Mouse (Mus musculus): ENCODE results near the gene Dner. TPM values are rescaled to one million over a fixed set of nuclear protein-coding genes. Genes with fewer than 3 reads are reported as not detected.

The Dner gene
- polyA plus RNA-seq, 1 experiment from 2014 or later, result 1.2 TPM

- H3K9me3 ChIP-seq, result no peaks in the 10 kb centered on the region
- no peaks in the 10 kb centered on the region for H3K36me3 ChIP-seq
- H3K27ac ChIP-seq (replicated peaks), result no peak overlapping the region
- H3K4me1 ChIP-seq, result no peaks in the 10 kb centered on the region
- H3K4me2 ChIP-seq, result no peak overlapping the region
- H3K9ac ChIP-seq, result no peak overlapping the region
- 77% methylated on average over 3 of the region's 3 CpGs for WGBS
- H3K27me3 ChIP-seq (replicated peaks), result no peaks in the 10 kb centered on the region
- no peak overlapping the region for H3K4me3 ChIP-seq
- ATAC-seq (ENCODE audit: extremely low read depth, insufficient number of reproducible peaks, low FRiP score, low TSS enrichment), result no peak
Measured at GRCm38 (mm10) chr1:84474274-84474673, 221.7 kb downstream of the Dner start.

- Histone ChIP-seq H3K9ac (no peak overlapping the region), H3K4me2 (no peak overlapping the region), H3K4me1 (no peaks in the 10 kb centered on the region), H3K27me3 (replicated peaks) (no peaks in the 10 kb centered on the region), H3K4me3 (no peak overlapping the region), H3K9me3 (no peaks in the 10 kb centered on the region), H3K36me3 (no peaks in the 10 kb centered on the region), H3K27ac (replicated peaks) (no peak overlapping the region)
- no peak for ATAC-seq (ENCODE audit: extremely low read depth, insufficient number of reproducible peaks, low FRiP score, low TSS enrichment)
- WGBS, result 69% methylated on average over 2 of the region's 2 CpGs
Measured at GRCm38 (mm10) chr1:84472260-84472659, 223.8 kb downstream of the Dner start.

GRCm38 (mm10) chr1:84470342-84470741, 225.7 kb downstream of the Dner start:
- Histone ChIP-seq H3K4me2 (no peak overlapping the region), H3K4me3 (no peak overlapping the region), H3K4me1 (no peaks in the 10 kb centered on the region), H3K27ac (replicated peaks) (no peak overlapping the region), H3K9ac (no peak overlapping the region), H3K9me3 (no peaks in the 10 kb centered on the region), H3K36me3 (no peaks in the 10 kb centered on the region), H3K27me3 (replicated peaks) (no peaks in the 10 kb centered on the region)
- ATAC-seq (ENCODE audit: extremely low read depth, insufficient number of reproducible peaks, low FRiP score, low TSS enrichment), result no peak
- 54% methylated on average over 4 of the region's 4 CpGs for WGBS

GRCm38 (mm10) chr1:84467664-84468063, 228.4 kb downstream of the Dner start:
- Histone ChIP-seq H3K9ac (no peak overlapping the region), H3K36me3 (no peaks in the 10 kb centered on the region), H3K4me2 (no peak overlapping the region), H3K27ac (replicated peaks) (no peak overlapping the region), H3K4me3 (no peak overlapping the region), H3K4me1 (no peaks in the 10 kb centered on the region), H3K9me3 (no peaks in the 10 kb centered on the region), H3K27me3 (replicated peaks) (no peaks in the 10 kb centered on the region)
- 75% methylated on average over 3 of the region's 3 CpGs for WGBS
- ATAC-seq (ENCODE audit: extremely low read depth, insufficient number of reproducible peaks, low FRiP score, low TSS enrichment), result no peak

- no peaks in the 10 kb centered on the region for H3K36me3 ChIP-seq
Measured at GRCm38 (mm10) chr1:84464761-84465160, 231.3 kb downstream of the Dner start.

GRCm38 (mm10) chr1:84463976-84464662, 231.9 kb downstream of the Dner start:
- Histone ChIP-seq H3K27me3 (replicated peaks) (no peaks in the 10 kb centered on the region), H3K4me2 (no peak overlapping the region), H3K27ac (replicated peaks) (no peak overlapping the region), H3K4me1 (no peaks in the 10 kb centered on the region), H3K9me3 (no peaks in the 10 kb centered on the region), H3K36me3 (no peaks in the 10 kb centered on the region), H3K4me3 (no peak overlapping the region), H3K9ac (no peak overlapping the region)
- WGBS, result 89% methylated on average over 5 of the region's 5 CpGs
- no peak for ATAC-seq (ENCODE audit: extremely low read depth, insufficient number of reproducible peaks, low FRiP score, low TSS enrichment)

More at GRCm38 (mm10) chr1:84464761-84465160, 231.3 kb downstream of the Dner start:
- Histone ChIP-seq H3K27ac (replicated peaks) (no peak overlapping the region), H3K9me3 (no peaks in the 10 kb centered on the region), H3K9ac (no peak overlapping the region), H3K27me3 (replicated peaks) (no peaks in the 10 kb centered on the region), H3K4me3 (no peak overlapping the region), H3K4me2 (no peak overlapping the region), H3K4me1 (no peaks in the 10 kb centered on the region)
- 73% methylated on average over 3 of the region's 3 CpGs for WGBS
- ATAC-seq (ENCODE audit: extremely low read depth, insufficient number of reproducible peaks, low FRiP score, low TSS enrichment), result no peak

- Histone ChIP-seq H3K9ac (no peak overlapping the region), H3K27me3 (replicated peaks) (no peaks in the 10 kb centered on the region), H3K36me3 (no peaks in the 10 kb centered on the region), H3K27ac (replicated peaks) (no peak overlapping the region), H3K4me2 (no peak overlapping the region), H3K4me3 (no peak overlapping the region), H3K9me3 (no peaks in the 10 kb centered on the region), H3K4me1 (no peaks in the 10 kb centered on the region)
- 74% methylated on average over 10 of the region's 10 CpGs for WGBS
- ATAC-seq (ENCODE audit: extremely low read depth, insufficient number of reproducible peaks, low FRiP score, low TSS enrichment), result no peak
Measured at GRCm38 (mm10) chr1:84449566-84450278, 246.3 kb downstream of the Dner start.

GRCm38 (mm10) chr1:84443640-84444039, 252.4 kb downstream of the Dner start:
- no peak for ATAC-seq (ENCODE audit: extremely low read depth, insufficient number of reproducible peaks, low FRiP score, low TSS enrichment)
- no peak overlapping the region for H3K4me2 ChIP-seq
- H3K27ac ChIP-seq (replicated peaks), result no peak overlapping the region
- H3K4me3 ChIP-seq, result no peak overlapping the region
- no peaks in the 10 kb centered on the region for H3K4me1 ChIP-seq
- no peak overlapping the region for H3K9ac ChIP-seq
- H3K27me3 ChIP-seq (replicated peaks), result no peaks in the 10 kb centered on the region
- no peaks in the 10 kb centered on the region for H3K9me3 ChIP-seq
- 45% methylated on average over 3 of the region's 3 CpGs for WGBS
- H3K36me3 ChIP-seq, result no peaks in the 10 kb centered on the region

GRCm38 (mm10) chr1:84443050-84443449, 253.0 kb downstream of the Dner start:
- no peaks in the 10 kb centered on the region for H3K36me3 ChIP-seq
- H3K4me2 ChIP-seq, result no peak overlapping the region
- no peaks in the 10 kb centered on the region for H3K9me3 ChIP-seq
- H3K27me3 ChIP-seq (replicated peaks), result no peaks in the 10 kb centered on the region
- 82% methylated on average over 5 of the region's 5 CpGs for WGBS
- H3K27ac ChIP-seq (replicated peaks), result no peak overlapping the region
- H3K4me1 ChIP-seq, result no peaks in the 10 kb centered on the region
- no peak overlapping the region for H3K9ac ChIP-seq
- ATAC-seq (ENCODE audit: extremely low read depth, insufficient number of reproducible peaks, low FRiP score, low TSS enrichment), result no peak
- H3K4me3 ChIP-seq, result no peak overlapping the region

GRCm38 (mm10) chr1:84441419-84441818, 254.6 kb downstream of the Dner start:
- Histone ChIP-seq H3K9me3 (no peaks in the 10 kb centered on the region), H3K36me3 (no peaks in the 10 kb centered on the region), H3K9ac (no peak overlapping the region), H3K27me3 (replicated peaks) (no peaks in the 10 kb centered on the region), H3K4me1 (no peaks in the 10 kb centered on the region), H3K27ac (replicated peaks) (no peak overlapping the region), H3K4me3 (no peak overlapping the region), H3K4me2 (no peak overlapping the region)
- 73% methylated on average over 3 of the region's 3 CpGs for WGBS
- no peak for ATAC-seq (ENCODE audit: extremely low read depth, insufficient number of reproducible peaks, low FRiP score, low TSS enrichment)

- H3K36me3 ChIP-seq, result no peaks in the 10 kb centered on the region
- no peak for ATAC-seq (ENCODE audit: extremely low read depth, insufficient number of reproducible peaks, low FRiP score, low TSS enrichment)
- no peak overlapping the region for H3K9ac ChIP-seq
- H3K4me3 ChIP-seq, result no peak overlapping the region
- H3K27ac ChIP-seq (replicated peaks), result no peak overlapping the region
- no peaks in the 10 kb centered on the region for H3K4me1 ChIP-seq
- H3K9me3 ChIP-seq, result peaks cover 4% of the 10 kb centered on the region; the same call in 1 of the 2 replicates
- H3K27me3 ChIP-seq (replicated peaks), result no peaks in the 10 kb centered on the region
- no peak overlapping the region for H3K4me2 ChIP-seq
Measured at GRCm38 (mm10) chr1:84437565-84437964, 258.5 kb downstream of the Dner start.

- no peaks in the 10 kb centered on the region for H3K4me1 ChIP-seq
- H3K27ac ChIP-seq (replicated peaks), result no peak overlapping the region
- H3K9ac ChIP-seq, result no peak overlapping the region
- H3K4me3 ChIP-seq, result no peak overlapping the region
- no peak overlapping the region for H3K4me2 ChIP-seq
- no peaks in the 10 kb centered on the region for H3K27me3 ChIP-seq (replicated peaks)
- peaks cover 4% of the 10 kb centered on the region; the same call in 1 of the 2 replicates for H3K9me3 ChIP-seq
- H3K36me3 ChIP-seq, result no peaks in the 10 kb centered on the region
- 54% methylated on average over 1 of the region's 1 CpGs for WGBS
- ATAC-seq (ENCODE audit: extremely low read depth, insufficient number of reproducible peaks, low FRiP score, low TSS enrichment), result no peak
Measured at GRCm38 (mm10) chr1:84436281-84436680, 259.7 kb downstream of the Dner start.
